Mouse (Mus musculus) E14TG2a.4 (cell line): ENCODE measurements at regions not wholly inside any gene's neighbourhood (a gene's known extent, or its start where the extent isn't known, plus 50 kb on each side); places are given as distances from the start of the nearest gene placed in this dataset.

Source experiments
- CTCF ChIP-seq: conservative IDR thresholded peaks from 2 replicates; pipeline ENCODE4 v1.5.1; 2014; ENCODE audit warnings: low read length
- POU5F1 ChIP-seq: IDR thresholded peaks from 2 replicates; pipeline ENCODE4 v1.6.1; 2014; ENCODE audit warnings: low read length, borderline replicate concordance

- TF ChIP-seq CTCF (peak; percentile 77), POU5F1 (no peak)
These were observed 428.8 kb upstream of the Slc5a7 start for GRCm38 (mm10) chr17:54727660-54728059.
